Mouse (Mus musculus) heart, adult 2 months (tissue): ENCODE results near the gene Rer1. TPM values are rescaled to one million over a fixed set of nuclear protein-coding genes. Genes with fewer than 3 reads are reported as not detected.

Source experiments
- DNase-seq, 2 experiments: peaks; one replicate each; pipeline ENCODE4 v3.0.0; 2021
- H3K27ac ChIP-seq: fragments of 200-600 bp; 2 replicates; pipeline ENCODE4 v1.8.1; 2022
- H3K27me3 ChIP-seq: fragments of 200-500 bp; 2 replicates; pipeline ENCODE4 v1.6.1; 2012; ENCODE audit warnings: mild to moderate bottlenecking, low read length, inconsistent platforms, mixed read lengths; ENCODE audit not compliant: control insufficient read depth, insufficient read depth
- H3K36me3 ChIP-seq: fragments of 200-500 bp; 2 replicates; pipeline ENCODE4 v1.6.1; 2012; ENCODE audit warnings: low read length, inconsistent platforms; ENCODE audit not compliant: control insufficient read depth, insufficient read depth
- H3K4me1 ChIP-seq: fragments of 200-500 bp; 2 replicates; pipeline ENCODE4 v1.6.1; 2011; ENCODE audit warnings: low read length; ENCODE audit not compliant: control insufficient read depth, insufficient read depth
- H3K4me3 ChIP-seq: fragments of 200-600 bp; 2 replicates; pipeline ENCODE4 v1.8.1; 2022
- H3K79me2 ChIP-seq: fragments of 200-500 bp; replicated peaks from 2 replicates; pipeline ENCODE4 v1.6.1; 2012; ENCODE audit warnings: mild to moderate bottlenecking, inconsistent platforms, low read length, moderate library complexity, mixed read lengths; ENCODE audit not compliant: control insufficient read depth, insufficient read depth
- H3K9ac ChIP-seq: fragments of 200-500 bp; 2 replicates; pipeline ENCODE4 v1.6.1; 2012; ENCODE audit warnings: low read depth, mild to moderate bottlenecking, control low read depth, inconsistent platforms, low read length, mixed read lengths
- CTCF ChIP-seq: fragments of 200-600 bp; IDR thresholded peaks from 2 replicates; pipeline ENCODE4 v1.8.1; 2022; ENCODE audit warnings: antibody characterized with exemption, mild to moderate bottlenecking, moderate library complexity
- EP300 ChIP-seq: fragments of 200-500 bp; IDR thresholded peaks from 2 replicates; pipeline ENCODE4 v1.6.1; 2011; ENCODE audit warnings: low read depth, low read length, control low read depth; ENCODE audit not compliant: insufficient read depth
- POLR2A ChIP-seq: fragments of 200-500 bp; IDR thresholded peaks from 2 replicates; pipeline ENCODE4 v1.6.1; 2011; ENCODE audit warnings: mild to moderate bottlenecking, low read depth, low read length, control low read depth; ENCODE audit not compliant: insufficient read depth
- WGBS: fragments of 180-500 bp; shearing (Covaris S2); methylation state at CpG from one replicate; pipeline ENCODE4 v1.1.7; 2018; 5-methylcytosine and 5-hydroxymethylcytosine counted together
- intact Hi-C: fragments of 180-260 bp; cut with DNase I; formaldehyde crosslinking; loops from one replicate; pipeline ENCODE4 v1.15.1; 2025
- polyA plus RNA-seq: library from polyadenylated mRNA; depleted of rRNA; stranded (reverse); fragments of >200 nt; gene quantifications from 2 replicates; pipeline ENCODE4 v1.2.3, GENCODE M21; 2012
- total RNA-seq, 2 experiments: library from RNA; stranded (reverse); gene quantifications; 2 replicates each; pipeline ENCODE4 v1.2.3; 2021

Gene Rer1
- total and polyA plus RNA-seq, 3 experiments, result 54.7 to 74.7 (median 67.6) TPM

DNA sequence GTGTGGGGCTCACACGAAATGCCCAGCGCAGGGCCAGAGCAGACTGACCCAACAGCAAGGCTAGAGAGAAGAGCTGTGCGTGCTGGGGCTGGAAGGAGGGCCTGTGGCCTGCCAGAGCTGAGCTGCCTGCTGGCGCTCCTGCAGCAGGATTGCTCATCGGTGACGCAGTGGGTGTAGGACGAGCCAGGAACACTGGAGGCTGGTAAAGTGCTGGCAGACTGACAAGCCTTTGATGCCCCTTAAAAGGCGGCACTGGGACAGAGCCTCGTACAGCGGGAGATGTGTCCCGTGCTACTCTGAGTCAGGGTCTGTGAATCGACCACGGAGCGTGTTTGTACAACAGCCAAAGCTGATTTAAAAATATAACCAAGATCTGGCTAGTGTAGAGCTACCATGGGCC, 43.8 kb upstream of the Rer1 start:
- intact Hi-C loops, result loop anchor here (1.0 to 2.0 kb wide), 2 partner anchors 35 to 119 kb away; partner anchors contain the start of gene Faap20

DNA sequence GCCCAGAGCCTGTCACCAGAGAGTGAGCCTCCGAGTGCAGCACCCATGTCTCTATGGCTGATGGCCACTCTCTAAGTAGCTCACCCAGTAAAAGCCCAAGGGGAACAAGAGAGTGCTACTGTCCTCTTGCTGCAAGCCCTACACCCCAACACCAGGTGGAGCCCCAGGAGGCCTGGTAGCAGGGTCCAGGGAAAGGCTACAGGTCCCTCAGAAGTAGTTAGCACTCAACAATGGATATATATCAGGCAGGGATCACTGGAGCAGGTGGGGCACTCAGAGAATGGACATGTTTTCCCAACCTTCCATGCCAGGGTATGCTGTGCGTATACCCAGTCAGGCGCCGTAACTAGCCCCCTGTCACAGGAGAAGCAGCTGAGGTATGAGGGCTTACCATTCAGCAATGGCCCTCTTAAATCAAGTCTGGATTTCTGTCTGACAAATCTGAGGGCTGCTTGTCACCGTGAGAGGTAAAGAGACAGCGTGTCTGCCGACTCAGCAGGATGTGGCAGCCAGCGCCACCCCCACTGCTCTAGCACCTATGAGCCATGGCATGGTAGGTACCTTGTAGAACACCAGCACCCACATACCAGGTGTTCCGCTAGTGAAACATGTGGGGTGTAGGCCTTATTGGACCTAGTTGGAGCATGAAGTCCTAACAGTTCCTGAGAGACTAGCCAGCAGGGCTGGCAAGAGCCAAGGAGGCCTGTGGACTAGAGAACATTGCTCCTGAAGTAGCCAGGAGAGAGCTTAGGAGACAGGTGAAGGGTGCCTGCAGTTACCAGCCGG, 43.1 kb upstream of the Rer1 start:
- peaks cover 15% of the 10 kb centered on the region for H3K4me1 ChIP-seq
- intact Hi-C loops, result loop anchor here (1.0 to 2.0 kb wide), 2 partner anchors 35 to 120 kb away; partner anchors contain the start of gene Faap20
- 0 out of 2 replicates have a peak overlapping the region, but pooled peaks have one; percentile 9 for H3K9ac ChIP-seq
- 85% methylated on average over 10 of the region's 10 CpGs for WGBS
- no peaks in the 10 kb centered on the region for H3K36me3 ChIP-seq
- TF ChIP-seq POLR2A (no peak), CTCF (peak; percentile 86), EP300 (peak; percentile 82)
- no peak overlapping the region for H3K4me3 ChIP-seq
- no peaks in the 10 kb centered on the region for H3K79me2 ChIP-seq
- H3K27me3 ChIP-seq, result no peaks in the 10 kb centered on the region
- DNase-seq, result peak; percentile 69 to 72
- peak overlapping the region; percentile 77 for H3K27ac ChIP-seq

More for the DNA sequence above, 43.8 kb upstream of the Rer1 start:
- Histone ChIP-seq H3K4me1 (peaks cover 15% of the 10 kb centered on the region), H3K27ac (peak overlapping the region; percentile 77), H3K36me3 (no peaks in the 10 kb centered on the region), H3K4me3 (no peak overlapping the region), H3K9ac (0 out of 2 replicates have a peak overlapping the region, but pooled peaks have one; percentile 9), H3K27me3 (no peaks in the 10 kb centered on the region), H3K79me2 (no peaks in the 10 kb centered on the region)
- 53% methylated on average over 14 of the region's 14 CpGs for WGBS
- peak; percentile 82 to 90 for DNase-seq
- peak; percentile 84 for TF ChIP-seq EP300
- TF ChIP-seq CTCF, result no peak
- 0 out of 2 replicates have a peak, but pooled peaks have one; percentile 36 for TF ChIP-seq POLR2A

DNA sequence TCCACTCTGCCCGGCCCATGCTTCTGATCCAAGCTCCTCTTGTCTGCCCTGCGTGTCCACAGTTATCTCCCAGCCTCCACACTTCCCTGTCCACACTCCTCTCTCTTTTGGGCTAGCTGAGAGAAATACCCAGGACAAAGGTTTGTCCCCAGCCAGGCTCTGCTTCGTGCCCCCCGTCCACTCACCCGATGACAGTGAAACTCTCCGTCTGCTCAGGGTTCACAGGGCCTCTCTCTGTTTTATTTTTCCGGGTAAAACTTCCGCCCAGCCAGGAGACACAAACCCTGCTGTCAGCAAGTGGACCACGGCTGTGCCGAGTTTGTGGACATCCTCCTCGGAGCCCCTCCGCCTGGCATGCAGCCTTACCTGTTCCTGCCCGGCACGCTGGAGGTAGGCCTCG, 42.2 kb upstream of the Rer1 start:
- TF ChIP-seq CTCF, result no peak

GRCm38 (mm10) chr4:155126602-155127372, 40.6 kb upstream of the Rer1 start:
- TF ChIP-seq POLR2A, result no peak
- no peak for TF ChIP-seq CTCF
- no peak for TF ChIP-seq EP300
- intact Hi-C loops, result no loop called here

More for the DNA sequence above, 42.2 kb upstream of the Rer1 start:
- no peak for DNase-seq
- peaks cover 10% of the 10 kb centered on the region for H3K4me1 ChIP-seq
- no peak overlapping the region for H3K4me3 ChIP-seq
- H3K36me3 ChIP-seq, result no peaks in the 10 kb centered on the region
- no peak overlapping the region for H3K27ac ChIP-seq
- H3K9ac ChIP-seq, result no peak overlapping the region
- no peaks in the 10 kb centered on the region for H3K27me3 ChIP-seq
- no peaks in the 10 kb centered on the region for H3K79me2 ChIP-seq
- 93% methylated on average over 15 of the region's 15 CpGs for WGBS
- intact Hi-C loops, result loop anchor here (2.0 kb wide), 1 partner anchor 34 kb away; no protein-coding TSS in a partner anchor

DNA sequence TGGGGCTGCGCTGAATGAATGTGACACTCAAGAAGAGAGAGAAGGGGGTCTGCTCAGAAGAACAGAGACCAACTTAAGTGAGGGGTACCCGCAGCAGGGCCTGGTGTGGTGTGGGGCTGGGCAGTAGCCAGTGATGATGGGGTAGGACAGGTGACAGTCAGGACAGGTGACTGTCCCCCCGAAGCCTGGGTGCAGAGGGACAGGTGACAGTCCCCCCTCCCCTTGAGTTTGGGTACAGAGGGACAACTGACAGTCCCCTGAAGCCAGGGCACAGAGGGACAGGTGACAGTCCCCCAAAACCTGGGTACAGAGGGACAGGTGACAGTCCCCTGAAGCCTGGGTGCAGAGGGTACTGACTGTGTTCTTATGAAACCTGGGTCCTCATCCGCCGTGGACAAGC, 40.0 kb upstream of the Rer1 start:
- intact Hi-C loops, result no loop called here

More at GRCm38 (mm10) chr4:155126602-155127372, 40.6 kb upstream of the Rer1 start:
- WGBS, result 84% methylated on average over 7 of the region's 7 CpGs
- Histone ChIP-seq H3K36me3 (no peaks in the 10 kb centered on the region), H3K4me1 (peaks cover 9% of the 10 kb centered on the region), H3K9ac (no peak overlapping the region), H3K79me2 (no peaks in the 10 kb centered on the region), H3K27ac (no peak overlapping the region), H3K4me3 (no peak overlapping the region), H3K27me3 (no peaks in the 10 kb centered on the region)
- no peak for DNase-seq

GRCm38 (mm10) chr4:155125310-155125709, 39.1 kb upstream of the Rer1 start:
- H3K4me3 ChIP-seq, result no peak overlapping the region
- WGBS, result 62% methylated on average over 7 of the region's 7 CpGs
- no peak for DNase-seq
- TF ChIP-seq CTCF (no peak), POLR2A (no peak), EP300 (no peak)
- intact Hi-C loops, result no loop called here
- no peaks in the 10 kb centered on the region for H3K27me3 ChIP-seq
- no peak overlapping the region for H3K27ac ChIP-seq
- H3K9ac ChIP-seq, result no peak overlapping the region
- no peaks in the 10 kb centered on the region for H3K79me2 ChIP-seq
- peaks cover 5% of the 10 kb centered on the region for H3K4me1 ChIP-seq
- H3K36me3 ChIP-seq, result no peaks in the 10 kb centered on the region

More for the DNA sequence above, 40.0 kb upstream of the Rer1 start:
- Histone ChIP-seq H3K27ac (no peak overlapping the region), H3K27me3 (no peaks in the 10 kb centered on the region), H3K4me3 (no peak overlapping the region), H3K9ac (no peak overlapping the region), H3K36me3 (no peaks in the 10 kb centered on the region), H3K4me1 (peaks cover 9% of the 10 kb centered on the region), H3K79me2 (no peaks in the 10 kb centered on the region)
- TF ChIP-seq POLR2A (no peak), CTCF (no peak), EP300 (no peak)
- 78% methylated on average over 5 of the region's 5 CpGs for WGBS
- no peak for DNase-seq
